Mouse (Mus musculus) ES-Bruce4 (cell line): ENCODE measurements around the gene Ntsr1. TPM values are rescaled to one million over a fixed set of nuclear protein-coding genes. Genes with fewer than 3 reads are reported as not detected.
A peak's percentile ranks its signal among the peaks of the same experiment; 100 is the strongest.

Source experiments
- H3K27ac ChIP-seq: 2 replicates; pipeline ENCODE4 v1.5.1; 2012; ENCODE audit warnings: low read length, inconsistent platforms; ENCODE audit not compliant: insufficient read depth
- H3K27me3 ChIP-seq: 2 replicates; pipeline ENCODE4 v1.6.1; 2012; ENCODE audit warnings: mild to moderate bottlenecking, low read length, inconsistent platforms; ENCODE audit not compliant: control insufficient read depth, poor library complexity, insufficient read depth, severe bottlenecking
- H3K36me3 ChIP-seq: 2 replicates; pipeline ENCODE4 v1.6.1; 2012; ENCODE audit warnings: inconsistent platforms, mild to moderate bottlenecking, low read length, moderate library complexity; ENCODE audit not compliant: control insufficient read depth, poor library complexity, insufficient read depth, severe bottlenecking
- H3K4me1 ChIP-seq: one replicate; pipeline ENCODE4 v1.8.1; 2011; ENCODE audit warnings: low read length; ENCODE audit not compliant: control insufficient read depth, insufficient read depth
- H3K4me3 ChIP-seq: 2 replicates; pipeline ENCODE4 v1.5.1; 2011; ENCODE audit warnings: low read depth, mild to moderate bottlenecking, low read length
- H3K9ac ChIP-seq: 2 replicates; pipeline ENCODE4 v1.6.1; 2012; ENCODE audit warnings: low read depth, mild to moderate bottlenecking, inconsistent platforms; ENCODE audit not compliant: poor library complexity, severe bottlenecking
- H3K9me3 ChIP-seq: replicated peaks from 2 replicates; pipeline ENCODE4 v1.6.1; 2012; ENCODE audit warnings: mild to moderate bottlenecking, low read length, inconsistent platforms; ENCODE audit not compliant: control insufficient read depth, poor library complexity, insufficient read depth, severe bottlenecking
- CTCF ChIP-seq: IDR thresholded peaks from one replicate; pipeline ENCODE4 v1.8.1; 2011; ENCODE audit warnings: low read depth, low read length
- EP300 ChIP-seq: IDR thresholded peaks from 2 replicates; pipeline ENCODE4 v1.6.1; 2011; ENCODE audit warnings: low read depth, low read length; ENCODE audit not compliant: insufficient read depth
- POLR2A ChIP-seq: IDR thresholded peaks from one replicate; pipeline ENCODE4 v1.8.1; 2011; ENCODE audit warnings: low read length; ENCODE audit not compliant: insufficient read depth
- polyA plus RNA-seq: library from polyadenylated mRNA; stranded (reverse); fragments of >200 nt; gene quantifications from 2 replicates; pipeline ENCODE4 v1.2.4, GENCODE M21; 2011; ENCODE audit warnings: low read depth; ENCODE audit not compliant: missing spikeins, insufficient read depth, insufficient read length

Gene Ntsr1
- polyA plus RNA-seq, 1 experiment, result not detected

DNA sequence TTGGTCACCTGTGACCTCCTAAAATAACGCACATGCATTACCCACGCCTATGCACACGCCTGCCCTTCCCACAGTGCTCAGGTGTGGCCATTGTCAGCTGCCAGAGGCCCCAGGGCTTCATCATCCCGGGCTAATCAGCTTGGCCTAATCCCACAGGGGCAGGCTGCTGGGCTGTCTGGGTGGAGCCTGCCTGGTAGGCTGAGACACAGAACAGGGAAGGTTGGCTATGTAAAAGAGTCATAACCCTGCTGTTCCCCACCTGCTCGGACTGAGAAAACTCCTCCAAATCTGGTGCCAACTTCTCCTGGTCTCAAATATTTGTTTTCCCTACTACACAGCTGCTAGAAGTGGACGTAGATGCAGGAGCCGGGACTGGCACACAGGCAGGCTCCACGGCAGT is 39.0 kb upstream of the Ntsr1 start:
- H3K4me3 ChIP-seq, result no peak overlapping the region
- no peak overlapping the region for H3K27ac ChIP-seq
- H3K27me3 ChIP-seq, result no peaks in the 10 kb centered on the region
- TF ChIP-seq EP300, result no peak
- no peak for TF ChIP-seq CTCF
- no peak for TF ChIP-seq POLR2A
- H3K36me3 ChIP-seq, result no peaks in the 10 kb centered on the region; the same call in 1 of the 2 replicates
- H3K9ac ChIP-seq, result no peak overlapping the region
- H3K4me1 ChIP-seq, result peaks cover 5% of the 10 kb centered on the region
- H3K9me3 ChIP-seq, result no peaks in the 10 kb centered on the region

DNA sequence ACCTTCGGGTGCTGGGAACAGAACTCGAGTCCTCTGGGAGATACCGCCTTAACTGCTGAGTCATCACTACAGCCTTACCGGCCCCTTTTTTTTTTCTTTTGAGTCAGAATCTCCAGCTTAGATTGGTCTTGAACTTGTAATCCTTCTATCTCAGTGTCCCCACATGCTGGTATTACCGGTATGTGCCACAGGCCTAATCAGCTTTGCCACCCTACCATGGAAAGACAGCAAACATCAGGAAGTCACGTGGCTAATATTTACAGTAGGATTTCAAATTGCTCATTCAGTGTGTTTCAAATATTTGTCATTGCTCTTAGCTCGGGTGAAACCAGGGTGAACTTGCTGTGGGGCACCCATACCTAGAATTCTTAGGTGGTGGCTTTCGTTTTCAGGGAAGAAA is 37.2 kb upstream of the Ntsr1 start:
- H3K9ac ChIP-seq, result no peak overlapping the region
- TF ChIP-seq CTCF (no peak), EP300 (no peak), POLR2A (no peak)
- H3K9me3 ChIP-seq, result no peaks in the 10 kb centered on the region
- no peak overlapping the region for H3K27ac ChIP-seq
- H3K36me3 ChIP-seq, result no peaks in the 10 kb centered on the region; the same call in 1 of the 2 replicates
- no peaks in the 10 kb centered on the region for H3K27me3 ChIP-seq
- H3K4me1 ChIP-seq, result peaks cover 2% of the 10 kb centered on the region
- H3K4me3 ChIP-seq, result no peak overlapping the region

DNA sequence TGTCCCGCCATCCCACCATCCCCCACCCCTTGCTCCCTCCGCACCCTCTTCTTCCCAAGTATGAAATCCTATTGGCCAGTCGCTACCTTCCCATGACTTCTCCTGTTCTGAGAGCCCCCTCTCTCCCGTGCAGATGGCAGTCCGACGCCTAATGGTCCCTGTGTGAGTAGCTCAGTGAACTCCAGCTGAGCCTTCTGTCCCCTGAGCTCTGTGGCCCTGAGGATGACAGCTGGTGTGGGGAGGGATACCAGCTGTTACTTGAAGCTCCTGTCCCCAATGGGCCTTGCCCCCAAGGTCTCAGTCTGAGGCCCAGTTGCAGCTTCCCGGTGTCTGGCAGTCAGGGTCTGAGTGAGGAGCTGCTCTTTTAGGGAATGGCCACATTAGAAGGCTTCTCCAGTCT is 33.3 kb upstream of the Ntsr1 start:
- H3K27me3 ChIP-seq, result no peaks in the 10 kb centered on the region
- no peaks in the 10 kb centered on the region for H3K9me3 ChIP-seq
- no peaks in the 10 kb centered on the region; the same call in 1 of the 2 replicates for H3K36me3 ChIP-seq
- TF ChIP-seq CTCF, result no peak
- no peak for TF ChIP-seq EP300
- no peak for TF ChIP-seq POLR2A
- H3K9ac ChIP-seq, result no peak overlapping the region
- no peak overlapping the region for H3K4me3 ChIP-seq
- no peaks in the 10 kb centered on the region for H3K4me1 ChIP-seq
- no peak overlapping the region for H3K27ac ChIP-seq

DNA sequence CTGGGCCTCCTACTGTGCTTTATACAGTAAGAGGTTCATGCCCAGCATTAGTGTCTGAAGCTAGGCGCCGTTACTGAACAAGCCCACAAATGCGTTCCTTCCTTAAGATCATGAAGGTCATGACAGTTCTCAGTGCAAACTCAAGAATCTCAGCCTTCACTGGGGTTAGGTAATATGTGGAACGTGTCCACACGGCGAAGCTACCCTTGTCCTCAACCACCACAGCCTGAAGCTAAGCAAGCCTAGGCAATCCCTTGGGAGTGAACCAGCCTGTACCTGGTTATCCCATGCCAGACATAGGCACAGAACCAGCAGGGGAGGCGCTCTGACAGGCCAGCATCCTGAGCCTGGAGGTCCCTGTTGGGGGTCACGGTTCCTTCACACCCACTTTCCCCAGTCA is 30.9 kb upstream of the Ntsr1 start:
- Histone ChIP-seq H3K36me3 (no peaks in the 10 kb centered on the region; the same call in 1 of the 2 replicates), H3K4me3 (no peak overlapping the region), H3K9me3 (no peaks in the 10 kb centered on the region), H3K27me3 (no peaks in the 10 kb centered on the region), H3K4me1 (no peaks in the 10 kb centered on the region), H3K9ac (no peak overlapping the region), H3K27ac (no peak overlapping the region)
- TF ChIP-seq CTCF, result no peak
- TF ChIP-seq EP300, result no peak
- TF ChIP-seq POLR2A, result no peak

DNA sequence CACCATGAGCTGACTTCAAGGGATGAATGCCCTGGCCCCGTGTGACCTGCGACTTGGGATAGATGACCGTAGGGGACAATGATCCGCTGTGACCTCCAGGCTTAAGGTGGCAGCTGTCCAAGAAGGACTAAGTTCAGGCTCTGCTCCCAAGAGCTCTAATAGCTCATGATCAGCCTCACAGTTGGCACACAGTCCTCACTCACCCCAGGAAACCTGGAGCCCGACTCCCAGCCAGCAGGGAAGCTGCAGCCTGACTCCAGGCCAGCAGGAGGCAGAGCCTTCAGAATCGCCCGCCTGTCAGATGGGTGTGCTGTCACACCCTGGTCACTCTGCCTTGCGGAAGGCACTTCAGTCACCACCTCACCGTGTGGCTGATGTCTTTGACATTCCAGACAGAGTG is 30.0 kb upstream of the Ntsr1 start:
- no peak overlapping the region for H3K27ac ChIP-seq
- no peaks in the 10 kb centered on the region; the same call in 1 of the 2 replicates for H3K36me3 ChIP-seq
- H3K9me3 ChIP-seq, result no peaks in the 10 kb centered on the region
- H3K4me3 ChIP-seq, result no peak overlapping the region
- H3K4me1 ChIP-seq, result no peaks in the 10 kb centered on the region
- TF ChIP-seq CTCF (peak; percentile 2), POLR2A (no peak), EP300 (no peak)
- H3K27me3 ChIP-seq, result no peaks in the 10 kb centered on the region
- H3K9ac ChIP-seq, result no peak overlapping the region

DNA sequence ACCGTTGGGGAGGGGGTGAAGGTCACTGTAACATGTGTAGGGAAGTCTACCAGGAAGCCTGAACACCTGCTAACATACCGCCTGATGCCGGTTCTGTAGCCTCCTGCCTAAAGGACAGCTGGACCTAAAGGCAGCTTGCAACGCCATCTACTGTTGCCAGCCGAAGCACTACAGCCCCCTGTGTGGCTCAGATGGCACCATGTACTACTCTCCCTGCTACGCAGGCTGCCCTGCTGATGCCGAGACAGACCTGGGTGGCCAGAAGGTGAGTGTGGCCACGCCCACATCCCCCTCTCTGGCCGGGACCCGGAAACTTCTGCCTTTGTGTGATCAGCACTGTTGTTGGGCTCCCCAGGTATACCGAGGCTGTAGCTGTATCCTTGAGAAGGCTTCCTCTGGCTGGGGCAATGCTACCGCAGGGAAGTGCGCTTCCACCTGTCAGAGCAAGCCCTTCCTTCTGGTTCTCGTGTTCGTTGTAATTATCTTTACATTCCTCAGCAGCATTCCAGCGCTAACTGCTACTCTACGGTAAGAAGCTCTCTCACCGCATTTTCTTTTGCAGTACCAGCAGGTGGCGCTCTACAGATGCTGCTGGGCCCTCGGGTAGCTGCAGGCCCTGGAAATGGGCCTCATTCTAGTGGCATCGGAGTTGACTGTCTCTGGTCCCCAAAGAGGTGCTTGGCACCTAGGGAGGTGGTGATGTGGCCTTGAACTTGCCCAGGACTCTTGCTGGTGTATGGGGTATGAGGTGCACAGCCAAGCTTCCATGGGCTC is 27.3 kb upstream of the Ntsr1 start:
- no peaks in the 10 kb centered on the region for H3K4me1 ChIP-seq
- no peaks in the 10 kb centered on the region for H3K36me3 ChIP-seq
- no peaks in the 10 kb centered on the region for H3K27me3 ChIP-seq
- peak overlapping the region; percentile 60 for H3K4me3 ChIP-seq
- H3K9ac ChIP-seq, result no peak overlapping the region
- H3K27ac ChIP-seq, result no peak overlapping the region
- no peaks in the 10 kb centered on the region for H3K9me3 ChIP-seq
- TF ChIP-seq CTCF (peak; percentile 81), EP300 (no peak), POLR2A (no peak)
